Mouse (Mus musculus) frontal cortex, postnatal 14 days (tissue): Measurements from ENCODE around the gene Ubr1.
"Not testable (repeated sequence)": the region's sequence is repeated elsewhere in the genome, so short reads cannot be mapped to it uniquely, and the experiment has no call there.

ENCODE experiments used
- DNase-seq, 2 experiments: peaks; one replicate each; pipeline ENCODE4 v3.0.0; 2022; ENCODE audit warnings: low spot score in 2 of 2

Ubr1 gene

DNA sequence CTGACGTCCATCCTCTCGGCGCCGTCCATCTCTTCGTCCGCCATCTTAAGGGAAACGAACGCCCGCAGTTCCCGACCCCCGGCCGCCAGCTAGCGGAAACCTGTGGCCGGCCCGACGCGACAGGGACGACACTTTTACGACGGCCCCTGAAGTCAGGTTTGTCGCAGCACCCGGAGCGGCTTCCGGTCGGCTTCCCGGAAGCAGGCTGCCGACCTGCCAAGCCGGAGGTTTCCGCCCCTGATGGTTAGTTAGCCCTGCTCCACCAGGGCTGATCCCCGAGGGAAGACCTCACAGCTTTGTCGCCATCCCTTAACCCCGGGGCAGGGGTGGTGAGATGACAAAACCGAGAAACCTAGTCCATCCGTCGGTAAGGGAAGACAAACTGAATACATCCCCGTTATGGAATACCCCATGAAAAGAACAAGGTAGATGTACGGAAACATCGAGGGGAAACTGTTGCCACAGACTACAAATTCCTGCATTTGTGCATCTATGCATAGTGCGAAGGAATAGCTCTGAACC, at the start of gene Ubr1:
TSS of gene Ubr1 (minus strand) at position 157 of the 522 bp plus-strand sequence.
- peak; percentile 72 to 77 for DNase-seq

DNA sequence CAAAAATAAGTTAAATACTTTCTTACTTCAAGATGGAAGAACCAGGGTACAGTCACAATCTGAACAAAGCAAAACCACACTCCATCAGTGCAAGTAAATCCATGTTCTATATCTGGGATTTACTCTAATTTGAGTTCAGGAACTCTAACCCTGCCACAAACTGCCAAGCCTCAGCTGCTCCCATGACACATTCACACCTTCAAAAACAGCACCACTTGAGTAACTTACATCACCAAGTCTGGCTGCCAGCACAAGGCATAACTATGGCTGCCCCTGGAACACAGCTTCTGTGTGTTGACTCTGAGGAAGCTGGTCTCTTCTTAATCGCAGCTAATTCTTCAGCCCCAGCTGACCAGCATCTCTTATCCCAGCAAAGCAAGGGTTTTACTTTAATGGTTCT, 46.6 kb upstream of the Ubr1 start:
- DNase-seq = no peak

DNA sequence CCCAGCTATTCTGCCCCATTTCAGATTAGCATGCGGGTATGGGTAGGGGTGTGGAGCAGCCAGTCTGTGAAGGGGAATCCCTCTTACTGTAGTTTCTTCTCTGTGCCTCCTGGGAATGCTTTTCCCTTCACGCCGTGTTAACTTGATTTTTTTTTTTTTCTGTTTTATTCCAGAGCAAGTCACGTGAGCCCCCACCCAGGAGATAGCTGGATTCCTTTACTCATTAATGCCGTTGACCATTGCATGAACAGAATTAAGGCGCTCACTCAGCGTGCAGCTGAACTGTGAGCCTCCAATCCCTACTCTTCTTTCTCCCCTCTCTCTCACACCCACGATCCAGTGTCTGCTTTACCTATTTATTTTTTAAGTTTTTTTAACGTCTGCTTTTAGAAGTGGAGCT, 45.7 kb upstream of the Ubr1 start:
- DNase-seq = no peak

DNA sequence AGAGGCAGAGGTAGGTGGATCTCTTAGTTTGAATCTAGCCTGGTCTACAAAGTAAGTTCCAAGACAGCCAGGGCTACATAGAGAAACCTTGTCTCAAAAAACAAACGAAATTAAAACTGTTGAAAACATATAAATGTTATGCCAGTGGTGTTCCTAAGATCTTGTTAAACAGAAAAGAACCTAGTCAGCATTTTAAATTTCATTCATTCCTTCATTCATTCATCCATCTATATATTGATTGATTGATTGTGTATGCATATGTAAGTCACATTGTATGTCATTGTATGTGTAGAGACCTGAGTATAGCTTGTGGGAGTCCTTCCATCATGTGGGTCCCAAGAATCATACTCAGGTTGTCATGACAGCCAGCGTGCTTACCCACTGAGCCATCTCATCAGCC, 45.0 kb upstream of the Ubr1 start:
- no peak for DNase-seq

DNA sequence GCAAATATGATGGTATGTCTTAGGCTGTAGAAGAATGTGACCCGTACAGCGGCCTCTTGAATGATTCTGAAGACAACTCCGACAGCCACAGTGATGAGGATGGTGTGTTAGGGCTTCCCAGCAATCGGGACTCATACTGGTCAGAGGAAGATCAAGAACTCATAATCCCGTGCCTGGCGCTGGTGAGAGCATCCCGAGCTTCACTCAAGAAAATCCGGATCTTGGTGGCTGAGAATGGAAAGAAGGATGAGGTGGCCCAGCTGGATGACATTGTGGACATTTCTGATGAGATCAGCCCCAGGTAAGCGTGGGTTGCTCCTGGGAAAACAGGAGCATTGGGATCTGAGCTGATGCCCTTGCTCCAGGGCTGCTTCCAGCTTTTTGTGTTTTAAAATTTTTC, 42.2 kb upstream of the Ubr1 start:
- DNase-seq = no peak

DNA sequence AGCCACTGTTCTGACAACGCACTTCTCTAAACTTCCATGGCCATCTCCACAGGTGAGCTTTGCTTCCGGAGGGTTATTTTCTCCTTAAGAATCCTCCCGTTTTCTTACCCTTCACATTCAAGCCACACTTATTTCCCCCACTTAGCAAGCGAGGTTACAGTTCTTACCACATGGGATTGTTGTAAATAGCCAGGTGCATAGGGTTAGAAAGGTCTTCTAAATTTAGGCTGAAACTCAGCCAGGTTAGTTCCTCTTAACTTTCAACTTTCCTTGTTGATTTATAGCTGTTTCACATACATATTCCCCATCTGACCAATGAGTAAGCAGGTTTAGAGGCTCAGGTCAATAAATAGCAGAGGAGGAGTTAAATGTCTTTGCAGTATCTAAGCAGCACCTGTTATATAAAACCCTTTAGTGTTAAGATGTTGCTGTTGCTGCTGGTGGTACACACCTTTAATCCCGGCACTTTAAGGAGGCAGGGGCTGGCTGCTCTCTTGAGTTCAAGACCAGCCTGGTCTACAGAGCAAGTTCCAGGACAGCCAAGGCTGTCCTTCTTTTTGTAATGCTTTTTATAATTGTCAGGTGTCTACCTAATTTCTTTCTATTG, 38.7 kb upstream of the Ubr1 start:
- no peak for DNase-seq

DNA sequence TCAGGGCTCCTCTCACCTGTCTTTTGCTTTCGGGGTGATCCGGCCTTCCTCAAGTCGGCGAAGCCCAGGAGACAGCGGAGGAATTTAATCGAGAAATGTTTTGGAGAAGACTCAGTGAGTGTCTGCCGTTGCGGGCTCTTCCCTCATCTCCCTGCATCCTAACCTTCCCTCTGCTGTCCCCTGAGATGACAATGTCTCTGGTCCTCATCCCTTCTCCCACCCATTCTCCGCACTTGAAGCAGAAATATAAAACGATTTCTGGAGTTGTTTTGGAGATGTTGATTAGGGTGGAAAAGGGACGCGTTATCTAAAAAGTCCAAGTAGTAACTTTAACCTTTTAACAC, 38.1 kb upstream of the Ubr1 start:
- DNase-seq = no peak

DNA sequence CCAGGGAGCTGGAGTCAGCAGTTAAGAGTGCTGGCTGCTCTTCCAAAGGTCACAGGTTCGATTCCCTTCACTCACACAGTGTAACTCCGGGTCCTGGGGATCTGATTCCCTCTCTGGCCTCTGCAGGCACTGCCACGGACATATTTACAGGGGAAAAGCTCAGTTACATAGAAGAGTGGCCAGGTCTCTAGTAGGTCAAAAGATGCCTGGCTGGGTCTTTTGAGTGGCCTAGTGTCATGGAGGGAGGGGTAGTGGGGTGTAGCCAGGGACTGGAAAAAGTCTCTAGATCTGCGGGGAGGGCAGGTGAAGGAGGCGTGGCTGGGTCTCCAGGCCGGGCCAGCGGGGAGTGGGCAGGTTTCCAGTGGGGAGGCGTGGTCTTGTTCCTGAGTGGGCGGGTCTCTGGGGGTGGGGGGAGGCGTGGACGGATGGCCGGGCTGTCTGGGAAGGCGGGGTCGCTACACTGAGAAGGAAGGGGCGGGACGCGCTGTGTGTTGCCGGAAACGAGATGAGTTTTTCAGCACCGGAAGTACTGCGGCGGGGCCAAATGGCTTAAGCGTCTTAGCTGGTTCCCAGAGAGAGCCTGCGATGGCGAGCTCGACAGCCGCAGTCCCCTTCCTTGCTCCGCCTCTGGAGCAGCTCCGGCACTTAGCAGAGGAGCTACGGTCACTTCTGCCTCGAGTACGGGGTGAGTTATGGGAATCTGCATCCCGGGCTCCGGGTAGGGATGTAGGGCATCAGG, 37.6 kb upstream of the Ubr1 start, which contains the start of gene Ccndbp1:
TSS of gene Ccndbp1 (plus strand) at position 479 of the 739 bp plus-strand sequence.
- DNase-seq = peak; percentile 64 to 68

DNA sequence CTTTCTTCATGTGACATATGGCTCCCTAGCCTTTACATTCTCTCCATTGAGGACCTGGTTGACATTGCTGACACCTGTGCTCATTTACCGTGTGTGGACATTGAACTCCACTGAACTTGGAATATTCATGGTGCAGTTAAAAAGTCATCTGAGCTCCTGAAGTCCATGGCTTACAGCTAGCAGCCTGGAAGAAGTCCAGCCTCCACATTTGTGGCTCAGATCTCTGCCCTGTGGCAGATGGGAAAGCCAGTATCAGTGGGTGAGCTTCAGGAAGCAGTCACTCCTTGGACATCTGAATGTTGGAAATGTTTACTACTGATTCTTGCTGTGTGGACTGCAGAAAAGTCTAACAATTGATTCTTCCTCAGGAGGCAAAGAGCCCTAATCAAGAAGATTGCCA, 36.5 kb upstream of the Ubr1 start:
- no peak for DNase-seq

DNA sequence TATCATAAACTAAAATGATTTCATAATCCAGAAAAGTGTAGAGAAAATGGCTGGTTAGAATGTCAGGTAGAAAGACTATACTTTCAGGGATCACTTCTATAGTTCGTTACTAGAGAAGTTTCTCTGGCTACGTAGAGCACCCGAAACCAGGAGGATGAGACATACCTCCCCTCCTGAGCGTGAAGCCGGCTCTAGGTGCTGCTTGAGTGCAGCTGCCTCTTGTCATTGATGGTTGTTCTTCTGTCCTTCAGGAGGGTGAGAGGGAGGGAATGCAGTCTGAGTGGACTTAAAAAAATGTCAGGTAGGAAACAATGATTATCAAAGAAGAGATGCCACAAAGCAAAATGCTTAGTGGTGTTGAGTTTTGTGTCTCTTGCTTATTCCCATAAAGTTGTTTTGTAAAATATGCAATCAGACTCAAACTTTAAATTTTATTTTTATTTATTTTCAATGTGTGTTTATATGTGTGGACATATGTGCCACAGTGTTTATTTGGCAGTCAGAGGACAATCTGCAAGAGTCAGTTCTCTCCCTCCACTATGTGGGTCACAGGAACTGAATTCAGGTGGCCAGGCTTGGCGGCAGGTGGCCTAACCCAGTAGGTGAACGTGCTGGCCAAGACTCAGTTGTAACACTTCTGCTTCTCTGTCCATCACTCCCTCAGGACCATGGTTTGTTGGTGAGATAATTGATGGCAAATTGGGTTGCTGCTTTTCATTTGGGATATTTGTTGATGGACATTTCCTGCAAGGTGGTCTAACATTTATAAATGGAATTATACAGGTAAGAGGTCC, 33.7 kb upstream of the Ubr1 start:
- no peak for DNase-seq

DNA sequence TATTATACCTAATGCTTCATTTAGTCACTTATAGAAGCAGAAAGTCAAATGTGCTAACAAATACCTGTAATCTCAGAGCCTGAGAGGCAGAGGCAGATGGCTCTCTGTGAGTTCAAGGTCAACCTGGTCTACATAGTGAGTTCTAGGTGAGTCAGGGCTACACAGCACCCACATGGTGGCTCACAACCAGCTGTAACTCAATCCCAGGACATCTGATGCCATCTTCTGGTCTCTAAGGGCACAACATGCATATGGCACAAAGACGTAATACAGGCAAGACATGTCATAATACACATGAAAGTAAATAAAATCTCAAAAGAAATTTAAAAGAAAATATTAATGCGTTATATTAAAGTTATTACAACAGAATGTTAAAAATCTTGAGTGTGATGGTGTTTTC, 33.1 kb upstream of the Ubr1 start:
- DNase-seq = no peak

DNA sequence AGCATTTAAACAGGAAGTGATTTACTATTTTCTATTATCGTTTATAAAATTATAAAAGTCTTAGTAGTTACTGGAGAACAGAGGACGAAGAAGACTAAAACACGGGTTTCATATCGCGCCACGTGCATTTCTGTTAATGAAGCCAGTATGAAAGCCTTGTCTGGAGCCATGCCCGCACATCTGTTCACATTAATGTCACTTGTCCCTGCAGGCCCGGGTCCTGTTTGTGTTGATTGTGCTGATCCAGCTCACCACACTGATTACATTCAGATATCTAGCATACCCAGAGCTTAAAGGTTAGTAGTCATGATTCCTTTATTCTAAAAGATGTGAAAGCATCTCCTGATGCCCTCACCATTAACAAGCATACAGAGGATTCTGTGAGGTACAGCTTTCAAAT, 28.3 kb upstream of the Ubr1 start:
- DNase-seq = no peak

DNA sequence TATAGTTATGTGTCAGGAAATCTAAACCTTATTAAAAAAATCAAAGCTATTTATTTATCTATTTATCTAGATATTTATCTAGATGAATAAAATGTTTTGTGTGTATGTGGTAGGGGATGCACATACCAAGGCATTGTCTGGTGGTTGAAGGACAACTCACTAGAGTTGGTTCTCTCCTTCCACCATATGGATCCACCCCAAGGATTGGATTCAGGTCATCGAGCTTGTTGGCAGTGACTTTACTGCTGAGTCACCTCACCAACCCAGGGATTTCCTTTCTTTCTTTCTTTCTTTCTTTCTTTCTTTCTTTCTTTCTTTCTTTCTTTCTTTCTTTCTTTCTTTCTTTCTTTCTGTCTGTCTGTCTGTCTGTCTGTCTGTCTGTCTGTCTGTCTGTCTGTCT, 26.1 kb upstream of the Ubr1 start:
- not testable (repeated sequence) for DNase-seq

DNA sequence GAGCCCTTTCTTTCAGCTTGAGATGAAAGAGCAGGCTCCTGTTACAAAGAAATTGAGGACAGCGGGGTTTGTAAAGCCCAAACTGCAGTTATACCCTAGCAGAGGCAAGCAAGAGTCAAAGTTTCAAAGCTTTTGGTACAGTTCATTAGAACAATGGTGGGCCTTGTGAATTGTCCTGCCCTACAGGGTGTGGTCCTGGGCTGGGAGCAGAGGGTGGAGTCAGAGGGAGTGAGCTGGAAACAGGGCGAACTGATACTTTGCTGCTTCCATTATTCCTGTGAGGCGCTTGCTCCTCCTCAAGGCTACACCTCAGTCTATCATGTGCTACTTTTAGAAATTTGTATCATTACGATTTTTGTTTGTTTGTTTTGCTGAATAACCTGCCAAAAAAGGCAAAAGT, 20.7 kb upstream of the Ubr1 start:
- DNase-seq = no peak

DNA sequence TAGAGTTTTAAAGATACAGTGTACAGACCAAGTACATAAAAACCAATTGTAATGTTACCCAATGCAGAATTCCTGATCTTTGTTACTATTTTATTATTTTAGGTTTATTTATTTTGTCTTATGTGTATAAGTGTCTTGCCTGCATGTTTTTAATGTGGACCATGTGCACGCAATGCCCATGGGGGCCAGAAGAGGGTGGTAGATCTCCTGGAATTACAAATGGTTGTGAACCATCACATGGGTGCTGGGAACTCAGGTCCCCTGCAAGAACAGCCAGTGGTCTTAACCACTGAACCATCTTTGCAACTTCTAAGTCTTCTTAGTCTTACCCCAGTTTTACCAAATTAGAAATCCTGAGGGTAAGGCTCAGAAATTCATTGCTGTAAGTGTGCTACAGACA, 14.7 kb upstream of the Ubr1 start:
- no peak for DNase-seq

DNA sequence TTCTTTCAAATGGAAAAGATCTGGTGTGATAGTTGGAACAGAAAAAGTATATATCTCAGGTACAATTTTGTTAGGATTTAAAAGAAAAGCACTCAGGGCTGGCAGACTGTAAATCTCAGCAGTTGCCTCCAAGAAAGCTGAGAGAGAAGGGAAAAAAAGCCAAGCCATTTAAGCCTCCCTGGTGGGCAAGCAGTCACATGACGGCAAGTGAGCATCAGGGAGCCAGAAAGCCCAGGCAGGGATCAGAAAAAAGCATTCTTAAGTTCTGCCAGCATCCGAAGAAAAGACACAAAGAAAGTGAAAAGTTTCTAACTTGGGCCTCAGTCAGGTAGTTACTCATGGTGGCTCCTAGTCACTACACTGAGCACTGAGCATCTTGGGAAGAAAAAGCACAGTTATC, 13.1 kb upstream of the Ubr1 start:
- no peak for DNase-seq

DNA sequence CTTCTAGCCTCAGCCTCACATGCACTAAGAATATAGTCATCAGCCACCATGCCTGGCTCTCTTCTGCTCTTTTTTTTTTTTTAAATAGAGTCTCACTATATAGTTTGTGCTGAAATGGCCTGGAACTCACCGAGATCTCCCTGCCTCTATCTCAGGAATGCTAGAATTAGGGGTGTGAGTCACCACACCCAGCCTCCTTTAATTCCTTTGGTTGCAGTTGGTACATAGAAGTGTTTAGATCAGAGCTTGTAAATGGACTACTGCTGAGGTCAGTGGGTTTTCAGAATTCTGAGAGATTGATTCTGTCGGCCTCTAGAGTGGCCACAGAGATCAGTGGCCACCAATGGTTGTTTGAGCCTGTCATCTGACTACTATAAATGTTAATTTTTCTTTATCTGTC, 10.3 kb upstream of the Ubr1 start:
- no peak for DNase-seq

DNA sequence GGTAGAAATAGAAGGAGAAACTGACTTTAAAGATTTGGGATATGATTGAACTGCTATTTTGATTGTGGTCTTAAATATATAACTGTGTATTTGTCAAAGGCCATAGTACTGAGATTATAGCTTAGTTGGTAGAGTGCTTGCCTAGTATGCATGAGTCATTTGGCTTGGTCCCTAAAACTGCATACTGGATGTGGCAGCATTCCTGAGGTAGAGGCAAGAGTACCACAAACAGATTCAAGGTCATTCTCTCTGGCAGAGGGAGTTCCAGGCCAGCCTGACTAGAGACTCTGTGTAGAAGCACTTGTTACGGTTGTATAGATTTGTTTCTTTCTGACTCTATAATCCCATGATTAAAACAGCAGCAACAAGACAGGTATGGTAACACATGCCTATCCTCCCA, 9.3 kb upstream of the Ubr1 start:
- no peak for DNase-seq

DNA sequence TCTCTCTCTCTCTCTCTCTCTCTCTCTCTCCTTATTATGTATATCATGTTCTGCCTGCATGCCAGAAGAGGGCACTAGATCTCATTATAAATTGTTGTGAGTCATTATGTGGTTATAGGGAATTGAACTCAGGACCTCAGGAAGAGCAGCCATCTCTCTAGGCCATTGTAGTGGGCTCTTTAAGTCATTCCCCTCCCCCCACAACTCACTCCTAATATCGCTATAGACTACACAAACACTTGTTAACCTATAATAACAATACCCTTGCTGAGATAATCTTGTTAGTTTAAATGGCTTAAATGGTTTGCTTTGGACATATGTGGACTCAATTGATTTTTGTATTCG, 8.2 kb upstream of the Ubr1 start:
- DNase-seq = no peak

DNA sequence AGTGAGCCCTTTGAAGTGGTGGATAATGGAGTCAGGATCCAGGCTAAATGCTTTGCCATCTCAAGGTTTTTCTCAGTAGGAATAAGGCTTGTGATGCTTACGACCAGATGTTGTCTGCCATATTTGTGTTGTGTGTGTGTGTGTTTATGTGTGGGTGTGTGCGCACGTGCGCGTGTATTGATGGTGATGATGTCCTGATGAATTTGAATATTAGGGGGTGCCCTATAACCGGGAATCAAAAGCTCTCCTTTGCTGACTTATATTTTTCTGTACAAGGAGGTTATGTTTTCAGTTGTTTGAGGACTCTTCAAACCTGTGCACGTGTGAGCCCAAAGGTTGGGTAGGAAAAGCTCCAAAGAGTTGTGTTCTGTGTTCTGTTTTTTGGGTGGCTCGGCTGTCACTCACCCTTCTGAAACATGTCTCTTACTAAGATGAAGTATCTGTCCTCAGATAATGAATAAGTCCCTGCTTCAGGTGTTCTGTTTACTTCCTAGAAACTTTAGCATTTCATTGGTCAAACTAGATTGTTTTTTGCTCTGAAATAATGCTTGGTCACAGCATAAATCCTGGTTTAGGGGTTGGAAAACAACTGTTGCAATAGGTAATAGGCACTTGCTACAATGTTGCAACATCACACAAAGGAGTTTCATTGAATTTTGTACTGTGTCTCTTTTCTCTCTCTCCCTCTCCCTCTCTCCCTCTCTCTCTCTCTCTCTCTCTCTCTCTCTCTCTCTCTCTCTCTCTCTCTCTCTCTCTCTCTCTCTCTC, 7.6 kb upstream of the Ubr1 start:
- no peak for DNase-seq

DNA sequence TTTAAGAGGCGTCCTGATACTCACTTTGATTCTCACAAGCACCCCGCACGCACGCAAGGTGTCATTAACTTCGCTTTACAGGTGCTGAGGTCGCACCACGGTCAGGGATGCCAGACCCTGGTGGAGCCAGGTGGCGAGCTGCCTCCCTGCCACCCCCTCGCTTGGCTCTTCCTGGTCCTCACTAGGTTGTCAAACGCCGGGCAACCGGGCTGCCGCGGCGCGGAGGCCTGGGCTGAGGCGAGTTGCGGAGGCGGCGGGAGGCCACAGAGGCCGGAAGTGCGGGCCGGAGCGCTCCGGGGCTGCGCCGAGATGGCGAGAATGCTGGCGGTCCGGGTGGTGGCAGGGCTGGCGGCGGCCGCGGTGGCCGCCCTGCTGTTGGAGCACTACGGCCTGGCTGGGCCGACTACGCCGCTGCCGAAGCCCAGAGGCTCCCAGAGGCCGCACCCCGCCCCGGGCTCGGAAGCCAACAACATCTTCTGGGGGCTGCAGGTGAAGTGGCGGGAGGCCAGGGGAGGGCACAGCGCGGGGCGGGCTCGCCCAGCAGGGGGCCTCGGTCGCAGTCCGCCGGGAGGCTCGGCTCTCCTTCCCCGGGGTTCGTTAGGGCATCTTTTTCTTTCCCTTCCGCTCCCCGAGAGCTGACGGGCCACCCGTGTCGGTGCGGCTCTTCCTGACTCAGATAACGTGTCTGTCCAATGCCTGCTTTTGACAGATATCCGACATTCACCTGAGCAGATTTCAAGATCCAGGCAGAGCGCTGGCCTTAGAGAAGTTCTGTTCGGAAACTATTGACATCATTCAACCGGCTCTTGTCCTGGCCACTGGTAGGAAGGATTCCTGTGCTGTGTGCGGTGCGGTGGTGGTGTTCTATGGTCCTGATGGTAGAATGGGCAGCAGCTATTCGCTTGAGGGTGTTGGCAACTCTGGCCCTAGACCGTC, 6.7 kb upstream of the Ubr1 start, which contains the start of gene Tmem62:
TSS of gene Tmem62 (plus strand) at position 28 of the 936 bp plus-strand sequence.
- peak; percentile 20 to 35 for DNase-seq
